Mouse (Mus musculus) T-helper 17 cell (primary cell): ENCODE results near the gene Dppa1.
"Not testable (repeated sequence)": the region's sequence is repeated elsewhere in the genome, so short reads cannot be mapped to it uniquely, and the experiment has no call there.

Experiments used
- in situ Hi-C, 2 experiments: fragments of 300-600 bp; cut with MboI, MseI; formaldehyde crosslinking; loops; 1 replicate in 1 of 2; 2 replicates in 1 of 2; pipeline ENCODE4 v1.15.1; 2025; ENCODE audit warnings: high pct_unique_total_duplicates in 2 of 2

Gene Dppa1

DNA sequence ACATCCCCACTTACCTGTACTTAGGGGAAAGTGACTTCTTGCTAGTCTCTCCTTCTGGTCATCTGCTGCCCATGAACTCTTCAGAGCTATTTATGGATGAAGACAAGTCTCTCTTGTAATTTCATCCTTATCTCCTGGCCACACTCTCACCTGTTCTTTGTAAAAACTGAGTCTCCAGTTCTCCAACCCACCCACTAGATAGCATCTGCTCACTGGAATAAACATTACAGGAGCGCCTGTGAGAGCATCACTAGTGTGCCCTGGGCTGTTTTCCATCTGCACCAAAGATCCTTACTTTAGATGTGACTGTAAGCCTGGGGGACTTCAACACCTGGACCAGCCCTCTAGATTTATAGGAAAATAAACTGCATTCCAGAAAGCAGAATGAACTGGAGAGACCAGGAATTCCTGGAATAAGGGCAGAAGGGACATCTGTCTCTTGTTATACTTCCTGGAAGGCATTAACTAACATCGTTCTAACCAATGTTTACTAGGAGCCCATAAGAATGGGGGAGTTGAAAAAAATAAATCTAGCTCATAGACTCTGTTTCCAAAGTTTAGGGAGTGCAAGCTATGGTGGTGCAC is at the start of gene Dppa1:
Dppa1 (minus strand) TSS at position 51 of the 585 bp plus-strand sequence.
- in situ Hi-C loops = loop anchor here in 1 of 2 experiments (5.0 kb wide), 1 partner anchor 52 kb away; no protein-coding TSS in a partner anchor

GRCm38 (mm10) chr11:46667938-46668337 is 38.9 kb upstream of the Dppa1 start:
- in situ Hi-C loops = loop anchor here in 1 of 2 experiments (5.0 to 10.0 kb wide), 3 partner anchors 34 to 326 kb away; partner anchors contain the start of gene Havcr1

DNA sequence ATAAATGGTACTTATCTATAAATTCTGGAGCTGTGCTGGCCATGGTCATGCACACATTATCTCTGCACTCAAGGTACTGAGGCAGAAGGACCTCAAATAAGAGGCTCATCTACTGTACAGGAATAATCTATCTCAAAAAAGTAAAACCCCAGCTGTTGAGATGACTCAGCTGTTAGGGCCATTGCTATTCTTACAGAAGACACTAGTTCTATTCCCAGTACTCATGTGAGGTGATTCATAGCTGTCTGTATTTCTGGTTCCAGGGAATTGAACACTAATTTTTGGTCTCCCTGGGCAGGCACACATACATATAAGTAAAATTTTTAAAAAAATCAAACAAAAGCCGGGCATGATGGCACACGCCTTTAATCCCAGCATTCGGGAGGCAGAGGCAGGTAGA is 38.0 kb upstream of the Dppa1 start:
- in situ Hi-C loops = loop anchor here in 1 of 2 experiments (5.0 to 10.0 kb wide), 3 partner anchors 35 to 325 kb away; partner anchors contain the start of gene Havcr1

DNA sequence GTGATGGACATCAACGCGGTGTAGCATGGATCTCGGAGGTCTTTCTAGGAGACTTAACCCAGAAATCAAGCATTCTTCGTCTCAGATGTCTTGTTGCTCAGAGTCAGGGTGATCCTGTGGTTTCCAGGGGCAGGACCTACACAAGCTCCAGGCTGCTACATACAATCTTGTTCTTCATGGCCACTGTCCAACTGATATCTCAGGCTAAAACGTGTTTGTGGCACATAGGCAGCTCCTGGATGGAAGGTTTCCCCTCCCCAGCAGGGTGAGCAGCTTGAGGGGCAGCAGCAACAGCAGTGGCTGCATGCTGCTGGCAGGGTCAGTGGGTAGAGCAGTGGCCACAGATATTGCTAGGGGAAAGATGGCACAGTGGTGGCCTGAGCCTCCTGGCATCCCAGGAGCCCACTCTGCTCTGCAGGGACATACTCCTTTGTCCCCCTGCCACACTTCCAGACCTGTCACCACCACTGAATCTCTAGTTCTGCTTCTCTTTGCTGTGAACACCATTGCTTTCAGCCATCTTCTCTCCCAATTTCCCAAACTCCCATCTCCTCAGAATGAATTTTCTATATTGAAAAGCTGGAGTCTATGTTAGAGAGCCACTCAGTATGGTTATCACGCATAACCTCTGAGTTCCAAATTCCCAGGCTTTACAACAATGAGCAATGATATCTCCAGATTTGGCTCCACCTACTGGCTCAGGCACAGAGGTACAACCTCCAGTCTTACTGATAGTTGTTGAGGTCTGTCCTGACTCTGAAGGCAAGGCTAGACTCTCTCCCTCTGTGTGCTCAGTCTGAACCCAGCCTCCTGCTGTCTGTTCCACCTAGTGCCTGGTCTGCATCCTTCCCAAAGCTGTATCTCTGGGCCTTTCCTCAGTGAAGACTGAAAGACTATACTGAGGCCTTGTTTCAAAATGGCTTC is 36.8 kb upstream of the Dppa1 start:
- in situ Hi-C loops = loop anchor here in 1 of 2 experiments (5.0 to 10.0 kb wide), 3 partner anchors 36 to 324 kb away; partner anchors contain the start of gene Havcr1

GRCm38 (mm10) chr11:46663215-46663614 is 34.2 kb upstream of the Dppa1 start:
- in situ Hi-C loops = loop anchor here in 1 of 2 experiments (5.0 to 10.0 kb wide), 2 partner anchors 72 to 186 kb away; partner anchors contain the start of gene Havcr1

- in situ Hi-C loops = no loop called here
Observed at GRCm38 (mm10) chr11:46652476-46652875, 23.4 kb upstream of the Dppa1 start.

DNA sequence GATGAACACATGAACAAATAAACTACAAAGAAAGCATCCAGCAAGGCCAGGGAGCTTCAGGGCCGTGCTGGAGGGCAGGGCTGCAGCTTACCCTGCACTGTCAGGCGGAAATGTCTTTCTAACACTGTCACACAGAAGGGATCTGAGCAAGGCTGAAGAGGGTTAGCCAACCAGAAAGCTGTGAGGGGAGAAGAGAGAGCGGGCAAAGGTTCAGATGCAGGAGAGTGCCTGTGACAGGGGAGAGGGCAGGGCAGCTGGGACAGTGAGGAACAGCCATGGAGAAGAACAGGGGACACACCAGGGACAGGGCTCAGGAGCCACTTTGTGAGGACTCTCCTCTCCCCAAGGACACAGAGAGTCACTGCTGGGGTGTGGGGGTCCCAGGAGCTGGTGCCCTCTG is 20.6 kb upstream of the Dppa1 start:
- in situ Hi-C loops = not testable (repeated sequence)

DNA sequence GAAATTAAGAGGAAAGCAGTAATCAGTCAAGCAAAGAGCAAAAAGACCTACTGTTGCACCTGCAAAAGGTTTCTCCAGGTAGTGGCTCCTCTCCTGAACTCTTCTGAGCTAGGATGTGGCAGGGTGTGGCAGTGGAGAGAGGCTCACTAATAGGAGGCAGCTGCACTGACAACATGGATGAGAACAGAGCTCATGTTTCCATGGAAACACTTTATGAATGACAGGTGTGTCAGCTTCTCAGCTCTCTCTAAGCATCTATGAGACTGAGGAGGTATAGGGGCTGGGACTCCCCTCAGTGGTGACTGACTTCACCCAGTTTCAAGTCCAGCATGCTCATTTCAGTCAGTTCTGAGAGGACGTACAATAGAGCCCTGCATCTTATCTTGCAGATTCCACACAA is 15.8 kb upstream of the Dppa1 start:
- in situ Hi-C loops = no loop called here

GRCm38 (mm10) chr11:46636568-46636967 is 7.5 kb upstream of the Dppa1 start:
- in situ Hi-C loops = loop anchor here in 1 of 2 experiments (10.0 kb wide), 1 partner anchor 112 kb away; the partner anchor contains the start of gene Gm12169

- in situ Hi-C loops = loop anchor here in 1 of 2 experiments (10.0 kb wide), 1 partner anchor 111 kb away; the partner anchor contains the start of gene Gm12169
Observed at GRCm38 (mm10) chr11:46635516-46635915, 6.5 kb upstream of the Dppa1 start.

- in situ Hi-C loops = loop anchor here in 1 of 2 experiments (10.0 kb wide), 1 partner anchor 107 kb away; the partner anchor contains the start of gene Gm12169
Observed at GRCm38 (mm10) chr11:46631635-46632034, 2.6 kb upstream of the Dppa1 start.

GRCm38 (mm10) chr11:46620414-46621168 is 8.5 kb downstream of the Dppa1 start:
- in situ Hi-C loops = no loop called here

DNA sequence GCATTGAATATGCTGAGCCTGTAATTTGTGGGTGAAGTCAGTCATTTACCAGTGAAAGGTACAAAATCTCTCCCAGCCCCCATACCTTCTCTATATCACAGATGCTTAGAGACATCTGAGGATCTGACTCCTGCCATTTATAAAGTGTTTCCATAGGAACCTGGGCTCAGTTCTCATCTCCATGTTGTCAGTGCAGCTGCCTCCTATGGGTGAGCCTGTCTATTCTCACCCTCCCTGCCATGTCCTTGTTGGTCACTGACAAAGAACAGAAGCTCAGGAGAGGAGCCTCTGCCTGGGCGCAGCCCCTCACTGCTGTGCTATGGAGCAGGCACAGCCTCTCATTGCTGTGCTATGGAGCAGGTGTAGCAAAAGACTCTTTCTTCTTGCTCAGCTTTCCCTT is 9.1 kb downstream of the Dppa1 start:
- in situ Hi-C loops = no loop called here

DNA sequence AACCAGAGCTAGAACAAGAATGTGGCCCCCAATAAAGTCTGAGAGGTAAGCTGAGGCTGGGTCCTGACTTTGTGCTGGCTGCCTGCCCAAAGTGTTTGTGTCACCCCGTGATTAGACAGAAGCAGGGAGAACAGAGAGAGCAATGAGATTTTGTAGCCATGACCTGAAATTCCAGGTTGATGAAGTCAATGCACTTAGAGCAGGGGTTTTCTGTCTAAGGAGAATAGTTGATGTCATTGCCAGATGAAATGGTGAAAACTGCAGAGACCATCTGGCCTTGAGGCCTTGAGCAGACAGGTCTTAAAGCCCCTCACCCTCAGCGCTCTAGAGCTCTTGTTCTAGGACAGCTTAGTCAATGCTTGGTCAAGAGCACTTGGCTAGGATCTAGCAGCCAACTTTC is 36.6 kb downstream of the Dppa1 start:
- in situ Hi-C loops = no loop called here

DNA sequence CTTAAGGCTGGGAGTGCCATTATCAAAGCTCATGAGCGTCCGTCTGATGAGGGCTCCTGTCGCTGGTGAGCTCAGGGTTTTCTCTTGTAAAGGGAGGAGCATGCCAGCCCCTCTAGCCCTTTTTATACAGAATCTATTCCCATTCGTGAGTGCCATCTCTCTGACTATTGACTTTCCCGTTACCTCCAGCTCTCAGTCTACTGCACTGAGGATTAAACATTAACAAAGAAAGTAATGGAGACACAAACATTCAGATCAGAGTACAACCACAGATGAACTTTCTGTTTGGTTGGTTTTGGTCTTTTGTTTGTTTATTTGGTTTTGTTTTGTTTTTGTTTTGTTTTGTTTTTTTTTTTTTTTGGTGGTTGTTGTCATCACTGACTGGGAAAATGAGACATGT is 46.3 kb downstream of the Dppa1 start:
- in situ Hi-C loops = no loop called here

- in situ Hi-C loops = no loop called here
Observed at GRCm38 (mm10) chr11:46580428-46580827, 48.6 kb downstream of the Dppa1 start.

DNA sequence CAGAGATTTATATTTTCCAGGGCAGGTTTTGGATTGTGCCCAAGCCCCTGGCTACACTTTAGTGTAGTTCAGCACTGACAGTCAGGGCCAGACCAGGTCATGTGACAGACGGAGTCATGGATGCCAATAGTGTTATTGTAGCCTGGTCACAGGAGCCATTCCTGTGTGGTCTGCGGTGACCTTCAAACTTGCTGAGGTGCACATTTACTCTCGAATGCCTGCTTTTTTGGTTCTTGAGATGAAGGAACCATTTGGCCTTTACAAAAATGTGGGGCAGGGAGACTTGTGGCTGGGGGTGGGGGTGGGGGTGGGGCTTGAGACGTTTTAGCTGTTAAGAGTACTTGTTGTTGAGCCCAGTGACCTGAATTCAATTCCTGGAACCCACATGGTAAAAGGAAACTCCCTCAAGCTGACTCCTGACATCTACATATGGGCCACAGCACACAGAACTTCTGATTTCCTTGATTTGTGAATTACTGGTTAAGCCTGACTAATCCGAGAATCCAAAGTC is 50.2 kb downstream of the Dppa1 start:
- in situ Hi-C loops = loop anchor here in 1 of 2 experiments (5.0 kb wide), 1 partner anchor 48 kb away; the partner anchor contains the start of gene Dppa1

DNA sequence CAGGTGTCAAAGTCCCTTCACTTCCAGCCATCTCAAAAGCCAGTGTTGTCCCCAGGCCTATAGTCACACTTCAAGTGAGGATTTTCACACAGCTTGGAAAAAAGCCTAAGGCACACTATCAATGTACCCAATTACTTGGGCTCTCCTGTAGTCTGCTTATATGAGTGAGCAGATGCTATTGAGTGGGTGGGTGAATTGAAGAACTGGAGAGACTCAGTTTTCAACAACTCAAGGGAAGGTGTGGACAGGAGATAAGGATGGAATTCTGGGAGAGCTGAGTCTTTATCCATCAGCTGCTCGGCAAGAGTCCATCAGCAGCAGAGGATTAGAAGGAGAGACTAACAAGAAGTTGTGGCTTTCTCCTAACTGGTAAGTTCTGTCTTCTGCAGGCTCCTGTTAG is 57.7 kb downstream of the Dppa1 start, which contains the start of gene BC053393:
BC053393 (plus strand) TSS at position 210 of the 400 bp plus-strand sequence.
- in situ Hi-C loops = no loop called here

- in situ Hi-C loops = no loop called here
Observed at GRCm38 (mm10) chr11:46569107-46569506, 60.0 kb downstream of the Dppa1 start.

- in situ Hi-C loops = no loop called here
Observed at GRCm38 (mm10) chr11:46565967-46566366, 63.1 kb downstream of the Dppa1 start.

DNA sequence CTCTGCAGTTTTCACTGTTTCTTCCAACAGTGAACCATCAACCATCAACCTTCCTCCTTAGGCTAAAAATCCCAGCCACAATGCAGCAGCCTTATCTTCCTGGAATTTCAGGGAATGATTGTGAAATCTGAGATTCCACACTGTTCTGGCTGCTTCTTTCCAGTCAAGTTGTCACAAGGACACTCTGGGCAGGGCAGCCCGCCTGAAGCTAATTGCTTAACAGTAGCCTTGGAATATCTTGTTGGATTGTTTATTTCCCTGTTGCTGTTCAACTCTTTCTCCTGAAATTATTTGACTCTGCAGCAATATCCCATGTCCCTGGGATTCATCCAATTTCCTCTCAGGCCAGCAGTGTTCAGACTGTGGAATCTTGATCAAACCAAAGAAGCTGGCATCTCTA is 64.4 kb downstream of the Dppa1 start:
- in situ Hi-C loops = no loop called here
